Mouse (Mus musculus) brain, embryonic 14.5 days (tissue): ENCODE measurements around the gene Ctps2.

Experiments used
- CTCF ChIP-seq: fragments of 200-500 bp; IDR thresholded peaks from 2 replicates; pipeline ENCODE4 v1.5.1; 2012; ENCODE audit warnings: inconsistent platforms, mild to moderate bottlenecking, moderate library complexity, borderline replicate concordance; ENCODE audit not compliant: insufficient read depth, insufficient read length; ENCODE audit errors: extremely low read depth
- POLR2A ChIP-seq: fragments of 200-500 bp; IDR thresholded peaks from 2 replicates; pipeline ENCODE4 v1.6.1; 2012; ENCODE audit warnings: mild to moderate bottlenecking, inconsistent platforms, borderline replicate concordance; ENCODE audit not compliant: poor library complexity, insufficient read depth, insufficient read length, severe bottlenecking; ENCODE audit errors: extremely low read depth

DNA sequence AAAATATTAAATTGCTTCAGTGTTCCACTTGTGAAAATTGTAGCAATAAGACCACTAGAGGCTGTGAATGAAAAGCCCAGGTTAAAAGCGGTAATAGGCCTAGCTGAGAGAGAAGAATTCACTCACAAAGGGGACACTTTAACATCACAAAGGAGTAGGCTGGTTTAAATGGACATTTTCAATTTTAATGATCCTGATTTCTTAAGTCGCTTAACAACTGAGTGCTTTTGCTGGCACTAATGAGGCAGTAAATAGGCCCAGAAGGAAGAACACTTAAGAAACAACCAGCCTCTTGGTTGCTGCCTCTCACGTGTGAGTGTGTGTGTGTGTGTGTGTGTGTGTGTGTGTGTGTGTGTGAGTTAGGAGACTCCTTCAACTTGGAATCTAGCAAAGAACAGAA, 137.7 kb downstream of the Ctps2 start:
- TF ChIP-seq CTCF, result no peak
- no peak for TF ChIP-seq POLR2A
